Mouse (Mus musculus): ENCODE measurements around the gene Slc22a12.

Gene Slc22a12

DNA sequence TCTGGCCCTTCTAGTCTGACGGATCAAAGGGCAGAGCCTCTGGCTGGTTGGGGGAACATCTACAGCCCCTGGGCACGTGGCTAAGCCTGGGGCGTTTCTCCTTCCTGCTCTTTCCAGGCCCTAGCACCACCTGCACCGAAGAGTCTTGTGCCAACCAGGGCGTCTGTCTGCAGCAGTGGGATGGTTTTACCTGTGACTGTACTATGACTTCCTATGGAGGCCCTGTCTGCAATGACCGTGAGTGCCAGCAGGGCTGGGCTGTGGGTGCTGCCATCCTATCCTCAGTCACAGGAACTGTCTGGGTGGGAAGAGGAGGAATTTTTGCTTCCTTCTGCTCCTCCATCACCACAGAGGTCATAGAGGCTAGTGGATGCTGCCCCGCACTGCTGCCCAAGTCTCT lies 49.6 kb downstream of the Slc22a12 start:
- DNase-seq (ENCODE audit: low spot score) = no peak

DNA sequence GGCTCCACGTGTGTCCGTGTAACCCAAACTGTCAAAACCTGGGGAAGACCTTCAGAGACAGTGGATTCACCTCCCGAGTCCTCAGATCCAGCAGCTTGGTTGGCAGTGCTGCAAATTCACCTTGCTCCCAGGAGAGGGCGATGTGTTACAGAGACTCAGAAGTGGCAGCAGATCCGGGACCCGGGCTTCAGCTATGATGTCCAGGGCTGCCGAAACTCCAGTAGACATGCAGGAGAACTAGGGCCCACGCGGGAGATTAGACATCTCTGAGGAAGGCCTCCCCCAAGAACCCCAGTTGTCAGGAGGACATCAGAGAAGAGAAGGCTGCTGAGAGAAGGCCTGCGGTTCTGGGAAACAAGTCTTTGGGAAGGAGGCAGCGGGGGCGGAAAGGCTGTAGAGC lies 50.7 kb downstream of the Slc22a12 start:
- peak; percentile 86 for DNase-seq (ENCODE audit: low spot score)

DNA sequence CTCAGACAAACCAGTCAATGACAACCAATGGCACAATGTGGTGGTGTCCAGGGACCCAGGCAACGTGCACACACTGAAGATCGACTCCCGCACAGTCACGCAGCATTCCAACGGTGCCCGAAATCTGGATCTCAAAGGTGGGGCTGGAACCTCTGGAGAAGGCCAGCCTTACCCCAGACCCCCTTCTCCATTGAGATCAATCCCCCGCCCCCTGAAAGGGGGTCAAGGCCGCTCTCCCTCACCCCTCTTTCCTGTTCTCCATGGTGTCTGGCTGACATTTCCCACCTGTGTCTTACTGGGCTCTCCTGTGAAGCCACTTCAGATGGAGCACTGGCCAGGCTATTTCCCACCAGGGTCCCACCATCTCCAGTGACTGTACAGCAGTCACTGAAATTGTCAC lies 51.3 kb downstream of the Slc22a12 start:
- no peak for DNase-seq (ENCODE audit: low spot score)

DNA sequence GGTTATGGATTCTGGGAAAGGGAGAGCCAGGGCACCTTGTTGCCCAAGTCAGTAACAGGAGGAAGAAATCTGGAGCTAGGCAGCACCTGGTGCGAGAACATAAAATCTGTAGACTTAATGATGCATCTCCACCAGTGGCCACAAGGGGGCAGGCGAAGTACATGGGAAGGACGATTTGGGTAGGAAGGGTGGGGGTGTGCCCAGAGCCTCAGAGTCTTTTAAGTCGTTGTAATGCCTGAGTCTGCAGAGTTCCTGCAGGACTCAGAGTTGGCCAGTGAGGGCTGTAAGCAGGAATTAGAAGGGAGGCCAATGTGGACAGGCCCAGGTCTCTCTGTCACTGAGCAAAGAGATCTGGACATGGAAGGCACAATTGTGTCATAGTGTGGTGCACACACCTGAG lies 53.8 kb downstream of the Slc22a12 start:
- DNase-seq (ENCODE audit: low spot score) = peak; percentile 93

All from embryo, embryonic 10 days (tissue).